Mouse (Mus musculus): ENCODE measurements around the gene Dus3l.
A peak's percentile ranks its signal among the peaks of the same experiment; 100 is the strongest.

- TF ChIP-seq CTCF (conservative IDR thresholded peaks at IDR 0.05; ENCODE audit: low read length) (peak; percentile 77), NANOG (IDR thresholded peaks at IDR 0.05; ENCODE audit: borderline replicate concordance, low read length) (no peak), POU5F1 (IDR thresholded peaks at IDR 0.05; ENCODE audit: borderline replicate concordance, low read length) (no peak)
Observed at GRCm38 (mm10) chr17:56736534-56736933, 28.0 kb upstream of the Dus3l start.
